Mouse (Mus musculus) heart, postnatal 0 days (tissue): Measurements from ENCODE around the gene Hoxa1.

Experiments
- CTCF ChIP-seq: IDR thresholded peaks from 2 replicates; pipeline ENCODE4 v1.5.1; 2016; ENCODE audit warnings: antibody characterized with exemption, control low read depth, low read depth
- EP300 ChIP-seq: IDR thresholded peaks from 2 replicates; pipeline ENCODE4 v1.6.1; 2016; ENCODE audit warnings: antibody characterized with exemption, low read depth

DNA sequence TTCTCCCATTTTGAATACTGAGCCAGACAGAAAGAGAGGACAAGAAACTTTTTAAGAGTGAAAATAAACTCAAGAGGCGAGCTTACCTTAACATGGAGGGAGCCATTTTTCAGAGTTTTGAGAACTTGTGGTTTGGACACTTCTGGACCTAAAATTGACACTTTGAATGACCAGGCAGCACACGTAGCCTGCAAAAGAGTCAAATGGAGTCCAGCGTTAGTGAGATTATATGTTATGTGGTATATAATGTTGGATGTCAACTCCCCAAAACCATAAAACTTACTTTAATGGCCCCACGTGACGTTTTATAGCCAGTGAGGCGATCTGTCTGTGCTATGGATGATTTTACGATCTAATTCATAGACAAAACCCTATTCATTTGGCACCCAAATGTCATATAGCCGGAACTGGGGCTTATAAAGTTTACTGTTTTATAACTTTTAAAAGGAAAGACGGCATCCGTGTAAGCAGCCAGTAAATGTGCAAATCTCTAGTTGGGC, 42.7 kb upstream of the Hoxa1 start:
- TF ChIP-seq CTCF = no peak
- TF ChIP-seq EP300 = no peak
